Mouse (Mus musculus): ENCODE measurements around the gene Zfp804a. TPM values are rescaled to one million over a fixed set of nuclear protein-coding genes. Genes with fewer than 3 reads are reported as not detected.

Gene Zfp804a
- 2.5 and 3.5 TPM in 2 replicates for polyA plus RNA-seq (2016; fragmentation: Nextera tagmentation; extraction: Ambion mirVana)

- Histone ChIP-seq H3K4me1 (peaks cover 5% of the 10 kb centered on the region), H3K36me3 (no peaks in the 10 kb centered on the region), H3K4me2 (replicated peaks) (peak within 1 kb of the TSS; percentile 73), H3K4me3 (peak within 1 kb of the TSS; percentile 82), H3K9me3 (no peaks in the 10 kb centered on the region), H3K27me3 (peaks cover 22% of the 10 kb centered on the region), H3K27ac (replicated peaks) (peak within 1 kb of the TSS; percentile 88), H3K9ac (replicated peaks) (peak within 1 kb of the TSS; percentile 82)
- under 1% methylated on average over 68 of the region's 82 CpGs for WGBS
- ATAC-seq (ENCODE audit: low FRiP score, low read depth): peak; percentile 95
These were observed at the start of gene Zfp804a for GRCm38 (mm10) chr2:82053185-82053891. TSS of gene Zfp804a (plus strand) at chr2:82053222.

DNA sequence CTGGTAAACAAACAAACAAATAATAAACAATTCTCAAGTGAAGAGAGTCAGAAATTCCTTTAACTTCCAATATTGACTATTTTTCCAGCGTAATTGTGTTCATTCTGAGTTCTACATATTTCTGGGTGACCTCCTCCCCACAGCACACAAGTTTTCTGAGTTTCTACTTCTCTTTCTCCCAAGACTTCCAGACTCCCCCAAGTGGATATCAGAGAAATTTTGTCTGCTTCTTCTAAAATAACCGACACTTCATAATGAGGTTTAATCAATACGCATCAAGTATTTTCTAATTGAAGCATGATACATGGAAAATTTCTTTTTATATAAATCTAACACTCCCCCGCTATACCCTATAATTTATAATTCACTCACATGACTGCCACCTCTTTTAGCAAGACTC is 1.4 kb upstream of the Zfp804a start:
- 75% methylated on average over 4 of the region's 4 CpGs for WGBS
- ATAC-seq (ENCODE audit: low FRiP score, low read depth): no peak
- no peak overlapping the region for H3K4me3 ChIP-seq

GRCm38 (mm10) chr2:82052338-82053184 is 461 bp upstream of the Zfp804a start:
- peak; percentile 63 for ATAC-seq (ENCODE audit: low FRiP score, low read depth)
- H3K27ac ChIP-seq (replicated peaks): peak overlapping the region; percentile 88
- H3K36me3 ChIP-seq: no peaks in the 10 kb centered on the region
- peak overlapping the region; percentile 73 for H3K4me2 ChIP-seq (replicated peaks)
- peak overlapping the region; percentile 82 for H3K4me3 ChIP-seq
- 2% methylated on average over 34 of the region's 34 CpGs for WGBS
- peaks cover 22% of the 10 kb centered on the region for H3K27me3 ChIP-seq
- H3K9ac ChIP-seq (replicated peaks): peak overlapping the region; percentile 82
- H3K4me1 ChIP-seq: peaks cover 5% of the 10 kb centered on the region
- no peaks in the 10 kb centered on the region for H3K9me3 ChIP-seq

More for the DNA sequence above, 1.4 kb upstream of the Zfp804a start:
- Histone ChIP-seq H3K9ac (replicated peaks) (no peak overlapping the region), H3K9me3 (no peaks in the 10 kb centered on the region), H3K4me2 (replicated peaks) (no peak overlapping the region), H3K27me3 (peaks cover 22% of the 10 kb centered on the region), H3K27ac (replicated peaks) (no peak overlapping the region), H3K4me1 (peaks cover 5% of the 10 kb centered on the region), H3K36me3 (no peaks in the 10 kb centered on the region)

- Histone ChIP-seq H3K4me2 (replicated peaks) (peak overlapping the region; percentile 73), H3K4me3 (peak overlapping the region; percentile 82), H3K27ac (replicated peaks) (no peak overlapping the region), H3K9me3 (no peaks in the 10 kb centered on the region), H3K4me1 (peaks cover 5% of the 10 kb centered on the region), H3K36me3 (no peaks in the 10 kb centered on the region), H3K9ac (replicated peaks) (no peak overlapping the region), H3K27me3 (peaks cover 22% of the 10 kb centered on the region)
- WGBS: 59% methylated on average over 4 of the region's 4 CpGs
- no peak for ATAC-seq (ENCODE audit: low FRiP score, low read depth)
These were observed 1.4 kb downstream of the Zfp804a start for GRCm38 (mm10) chr2:82054446-82054845.

DNA sequence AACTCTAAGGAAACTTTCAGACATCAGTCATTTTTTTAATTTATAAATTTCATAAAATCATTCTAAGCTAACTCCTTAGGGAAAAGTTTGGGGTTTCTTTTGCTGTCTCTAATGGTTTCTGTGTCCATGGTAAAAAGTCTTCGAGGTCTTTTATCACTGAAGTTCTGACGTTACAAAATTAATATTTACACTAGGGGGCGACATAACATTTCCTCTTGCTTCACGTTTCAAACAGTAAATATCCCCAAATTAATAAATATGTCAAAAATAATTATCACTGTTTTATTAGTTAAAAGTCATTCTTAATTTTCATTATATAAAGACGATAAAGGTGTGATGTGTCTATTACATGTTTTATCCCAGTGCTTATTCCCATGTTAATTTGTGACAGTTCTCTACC is 11.6 kb downstream of the Zfp804a start:
- no peaks in the 10 kb centered on the region for H3K36me3 ChIP-seq
- H3K27me3 ChIP-seq: no peaks in the 10 kb centered on the region
- no peak for ATAC-seq (ENCODE audit: low FRiP score, low read depth)
- no peak overlapping the region for H3K4me3 ChIP-seq
- no peaks in the 10 kb centered on the region for H3K4me1 ChIP-seq
- 42% methylated on average over 5 of the region's 5 CpGs for WGBS
- H3K27ac ChIP-seq (replicated peaks): no peak overlapping the region
- H3K9me3 ChIP-seq: no peaks in the 10 kb centered on the region
- H3K4me2 ChIP-seq (replicated peaks): no peak overlapping the region
- H3K9ac ChIP-seq (replicated peaks): no peak overlapping the region

DNA sequence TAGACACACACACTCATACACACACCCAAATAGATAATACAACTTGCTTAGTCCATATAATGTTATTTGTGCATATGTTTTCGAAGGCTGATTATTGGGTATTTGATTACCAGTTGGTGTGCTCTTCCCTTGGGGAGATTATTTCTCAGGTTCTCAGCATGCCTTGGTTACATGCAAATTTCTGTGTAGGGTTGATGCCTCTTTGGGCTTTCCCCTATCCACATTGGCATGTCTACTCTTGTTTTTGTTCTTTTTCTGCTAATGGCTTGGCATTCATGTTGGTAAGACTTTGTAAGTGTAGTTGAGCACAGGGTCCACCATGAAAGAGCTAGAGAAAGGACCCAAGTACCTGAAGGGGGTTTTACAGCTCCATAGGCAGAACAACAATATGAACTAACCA is 14.9 kb downstream of the Zfp804a start:
- H3K27ac ChIP-seq (replicated peaks): no peak overlapping the region
- no peak for ATAC-seq (ENCODE audit: low FRiP score, low read depth)
- H3K36me3 ChIP-seq: no peaks in the 10 kb centered on the region
- no peak overlapping the region for H3K4me3 ChIP-seq
- H3K27me3 ChIP-seq: no peaks in the 10 kb centered on the region
- H3K9me3 ChIP-seq: no peaks in the 10 kb centered on the region
- no peak overlapping the region for H3K9ac ChIP-seq (replicated peaks)
- no peaks in the 10 kb centered on the region for H3K4me1 ChIP-seq
- WGBS: 93% methylated on average over 1 of the region's 1 CpGs
- H3K4me2 ChIP-seq (replicated peaks): no peak overlapping the region

DNA sequence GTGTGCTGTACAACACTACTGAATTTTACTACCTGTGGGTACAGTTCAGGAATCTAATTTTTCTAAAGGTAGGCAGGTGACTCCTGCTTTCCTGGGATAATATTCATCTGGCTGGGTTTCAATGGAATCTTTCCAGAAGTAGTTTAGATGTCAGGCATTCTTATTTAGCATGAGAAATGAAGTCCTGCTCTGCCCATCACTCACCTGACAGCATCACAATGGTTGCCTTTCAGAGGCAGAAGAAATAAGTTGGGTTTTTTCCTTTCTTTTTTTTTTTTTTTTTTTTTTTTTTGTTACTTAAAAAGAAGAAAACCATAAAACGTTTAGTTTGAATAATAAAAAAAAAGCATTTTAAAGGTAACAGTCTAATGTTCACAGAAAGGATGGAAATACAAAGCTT is 16.1 kb downstream of the Zfp804a start:
- 70% methylated on average over 1 of the region's 1 CpGs for WGBS

DNA sequence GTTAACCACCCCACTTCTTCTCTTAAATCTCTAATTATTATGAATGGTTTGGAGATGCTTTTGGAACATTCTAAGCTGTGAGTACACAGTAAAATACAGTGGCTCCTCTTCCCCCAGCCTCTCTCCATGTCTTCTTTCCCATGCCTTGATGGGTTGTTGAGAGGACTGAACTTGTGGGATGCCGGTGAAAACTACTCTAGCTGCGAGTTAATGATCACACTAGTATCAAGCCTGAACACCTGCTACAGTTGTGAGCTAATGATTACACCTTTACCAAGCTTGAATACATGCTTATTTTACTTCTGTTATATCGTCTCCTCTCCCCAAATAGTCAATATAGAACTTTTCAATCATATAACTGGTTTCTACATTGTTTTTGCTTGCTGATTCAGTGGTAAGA is 23.9 kb downstream of the Zfp804a start:
- Histone ChIP-seq H3K4me2 (replicated peaks) (no peak overlapping the region), H3K9me3 (no peaks in the 10 kb centered on the region), H3K27me3 (no peaks in the 10 kb centered on the region), H3K9ac (replicated peaks) (no peak overlapping the region), H3K36me3 (no peaks in the 10 kb centered on the region), H3K27ac (replicated peaks) (no peak overlapping the region), H3K4me3 (no peak overlapping the region), H3K4me1 (no peaks in the 10 kb centered on the region)
- WGBS: 79% methylated on average over 3 of the region's 3 CpGs
- no peak for ATAC-seq (ENCODE audit: low FRiP score, low read depth)

More for the DNA sequence above, 16.1 kb downstream of the Zfp804a start:
- no peaks in the 10 kb centered on the region for H3K4me1 ChIP-seq
- H3K27me3 ChIP-seq: no peaks in the 10 kb centered on the region
- H3K9me3 ChIP-seq: no peaks in the 10 kb centered on the region
- no peak for ATAC-seq (ENCODE audit: low FRiP score, low read depth)
- H3K9ac ChIP-seq (replicated peaks): no peak overlapping the region
- H3K27ac ChIP-seq (replicated peaks): no peak overlapping the region
- H3K36me3 ChIP-seq: no peaks in the 10 kb centered on the region
- H3K4me3 ChIP-seq: no peak overlapping the region
- no peak overlapping the region for H3K4me2 ChIP-seq (replicated peaks)

GRCm38 (mm10) chr2:82078287-82078994 is 25.4 kb downstream of the Zfp804a start:
- WGBS: 84% methylated on average over 6 of the region's 6 CpGs

GRCm38 (mm10) chr2:82080678-82081077 is 27.7 kb downstream of the Zfp804a start:
- WGBS: 80% methylated on average over 4 of the region's 4 CpGs
- H3K9me3 ChIP-seq: no peaks in the 10 kb centered on the region
- H3K9ac ChIP-seq (replicated peaks): no peak overlapping the region
- no peak overlapping the region for H3K4me3 ChIP-seq
- H3K36me3 ChIP-seq: no peaks in the 10 kb centered on the region
- no peaks in the 10 kb centered on the region for H3K4me1 ChIP-seq
- no peak for ATAC-seq (ENCODE audit: low FRiP score, low read depth)
- H3K27me3 ChIP-seq: no peaks in the 10 kb centered on the region
- no peak overlapping the region for H3K27ac ChIP-seq (replicated peaks)
- no peak overlapping the region for H3K4me2 ChIP-seq (replicated peaks)

More at GRCm38 (mm10) chr2:82078287-82078994, 25.4 kb downstream of the Zfp804a start:
- Histone ChIP-seq H3K4me1 (no peaks in the 10 kb centered on the region), H3K27me3 (no peaks in the 10 kb centered on the region), H3K27ac (replicated peaks) (no peak overlapping the region), H3K4me2 (replicated peaks) (no peak overlapping the region), H3K9ac (replicated peaks) (no peak overlapping the region), H3K4me3 (no peak overlapping the region), H3K9me3 (no peaks in the 10 kb centered on the region), H3K36me3 (no peaks in the 10 kb centered on the region)
- no peak for ATAC-seq (ENCODE audit: low FRiP score, low read depth)

- H3K4me2 ChIP-seq (replicated peaks): no peak overlapping the region
- no peak overlapping the region for H3K9ac ChIP-seq (replicated peaks)
- no peaks in the 10 kb centered on the region for H3K36me3 ChIP-seq
- no peaks in the 10 kb centered on the region for H3K9me3 ChIP-seq
- no peak for ATAC-seq (ENCODE audit: low FRiP score, low read depth)
- H3K4me3 ChIP-seq: no peak overlapping the region
- H3K27ac ChIP-seq (replicated peaks): no peak overlapping the region
- WGBS: 86% methylated on average over 1 of the region's 1 CpGs
- H3K27me3 ChIP-seq: no peaks in the 10 kb centered on the region
- no peaks in the 10 kb centered on the region for H3K4me1 ChIP-seq
These were observed 60.1 kb downstream of the Zfp804a start for GRCm38 (mm10) chr2:82113148-82113547.

- H3K9me3 ChIP-seq: no peaks in the 10 kb centered on the region
- H3K36me3 ChIP-seq: no peaks in the 10 kb centered on the region
- 87% methylated on average over 2 of the region's 2 CpGs for WGBS
- H3K9ac ChIP-seq (replicated peaks): no peak overlapping the region
- H3K4me1 ChIP-seq: no peaks in the 10 kb centered on the region
- H3K27me3 ChIP-seq: no peaks in the 10 kb centered on the region
- ATAC-seq (ENCODE audit: low FRiP score, low read depth): no peak
- no peak overlapping the region for H3K4me3 ChIP-seq
- no peak overlapping the region for H3K27ac ChIP-seq (replicated peaks)
- no peak overlapping the region for H3K4me2 ChIP-seq (replicated peaks)
These were observed 60.6 kb downstream of the Zfp804a start for GRCm38 (mm10) chr2:82113650-82114049.
